Mouse (Mus musculus): ENCODE results near the gene Tufm. TPM values are rescaled to one million over a fixed set of nuclear protein-coding genes. Genes with fewer than 3 reads are reported as not detected.

Gene Tufm
- not detected in 2 replicates for polyA plus RNA-seq (2012; ENCODE audit: insufficient read depth, insufficient read length, low replicate concordance, missing spikeins)

DNA sequence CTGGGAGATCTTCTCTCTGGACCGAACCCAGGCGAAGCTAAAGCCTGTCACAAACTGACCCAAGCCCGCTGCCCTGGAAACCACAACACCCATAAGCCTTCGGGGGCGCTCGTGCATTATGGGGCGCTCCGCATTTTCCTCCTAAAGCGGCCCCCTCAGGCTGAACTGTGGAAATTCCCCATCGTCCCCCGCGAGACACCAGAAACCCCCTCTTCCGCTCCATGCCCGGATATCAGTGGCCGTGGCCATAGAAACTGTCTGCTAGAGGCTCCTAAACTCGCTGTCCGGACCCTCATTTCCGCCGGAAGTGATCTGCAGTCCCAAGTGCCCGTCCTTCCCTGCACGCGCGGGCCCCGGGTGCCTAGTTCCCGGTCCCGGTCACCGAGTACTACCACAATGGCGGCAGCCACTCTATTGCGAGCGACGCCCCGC is at the start of gene Tufm:
TSS of gene Tufm (plus strand) at position 310 of the 432 bp plus-strand sequence.
- under 1% methylated on average over 32 of the region's 32 CpGs for WGBS
- Histone ChIP-seq H3K4me3 (ENCODE audit: insufficient read depth, low read depth, low read length) (peak within 1 kb of the TSS; percentile 74), H3K4me1 (ENCODE audit: control insufficient read depth, insufficient read depth, low read length) (peaks cover 9% of the 10 kb centered on the region), H3K27ac (ENCODE audit: insufficient read depth, low read depth, low read length) (peak within 1 kb of the TSS; percentile 52)
- TF ChIP-seq POLR2A (IDR thresholded peaks at IDR 0.05; ENCODE audit: insufficient read depth, low read depth, low read length) (0 out of 2 replicates have a peak, but pooled peaks have one; percentile 51), CTCF (IDR thresholded peaks at IDR 0.05; ENCODE audit: insufficient read depth, low read depth, low read length) (no peak)

DNA sequence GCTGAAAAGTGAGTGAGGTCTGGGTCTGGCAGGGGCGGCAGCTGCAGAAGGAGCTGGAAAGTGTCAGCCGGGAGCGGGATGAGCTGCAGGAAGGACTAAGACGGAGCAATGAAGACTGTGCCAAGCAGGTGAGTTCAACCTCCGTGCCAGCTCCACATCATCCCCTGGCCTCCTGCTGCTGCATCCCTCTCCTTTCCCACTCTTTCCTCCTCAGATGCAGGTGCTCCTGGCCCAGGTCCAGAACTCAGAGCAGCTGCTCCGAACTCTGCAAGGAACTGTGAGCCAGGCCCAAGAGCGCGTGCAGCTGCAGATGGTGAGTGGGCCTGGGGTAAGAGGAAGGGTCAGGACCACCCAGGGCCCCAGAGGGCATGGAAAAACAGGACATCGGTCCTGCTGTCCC is 47.0 kb upstream of the Tufm start:
- no peak for TF ChIP-seq CTCF (IDR thresholded peaks at IDR 0.05; ENCODE audit: insufficient read depth, low read depth, low read length)
- TF ChIP-seq POLR2A (IDR thresholded peaks at IDR 0.05; ENCODE audit: insufficient read depth, low read depth, low read length): no peak
- 65% methylated on average over 9 of the region's 9 CpGs for WGBS
- Histone ChIP-seq H3K4me1 (ENCODE audit: control insufficient read depth, insufficient read depth, low read length) (0 out of 2 replicates have a peak, but pooled peaks cover 3% of the 10 kb centered on the region), H3K27ac (ENCODE audit: insufficient read depth, low read depth, low read length) (no peak overlapping the region), H3K4me3 (ENCODE audit: insufficient read depth, low read depth, low read length) (no peak overlapping the region)

DNA sequence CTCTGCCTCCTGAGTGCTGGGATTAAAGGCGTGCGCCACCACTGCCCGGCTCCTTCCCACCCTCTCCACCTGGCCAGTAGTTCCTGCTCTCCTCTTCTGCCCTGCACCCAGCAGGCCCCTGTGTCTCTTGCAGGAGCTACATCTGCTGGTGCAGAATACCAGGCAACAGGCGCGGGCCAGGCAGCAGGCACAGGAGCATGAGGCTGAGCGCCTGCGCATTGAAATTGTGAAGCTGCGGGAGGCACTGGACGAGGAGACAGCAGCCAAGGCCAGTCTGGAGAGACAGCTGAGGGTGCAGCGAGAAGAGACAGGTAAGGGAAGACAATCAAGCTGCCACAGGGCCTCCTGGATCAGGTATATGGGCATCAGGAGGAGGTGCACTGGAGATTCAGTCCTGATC is 43.2 kb upstream of the Tufm start:
- 96% methylated on average over 10 of the region's 10 CpGs for WGBS
- TF ChIP-seq CTCF (IDR thresholded peaks at IDR 0.05; ENCODE audit: insufficient read depth, low read depth, low read length): no peak
- no peak for TF ChIP-seq POLR2A (IDR thresholded peaks at IDR 0.05; ENCODE audit: insufficient read depth, low read depth, low read length)
- no peaks in the 10 kb centered on the region for H3K4me1 ChIP-seq (ENCODE audit: control insufficient read depth, insufficient read depth, low read length)
- H3K4me3 ChIP-seq (ENCODE audit: insufficient read depth, low read depth, low read length): no peak overlapping the region
- H3K27ac ChIP-seq (ENCODE audit: insufficient read depth, low read depth, low read length): no peak overlapping the region

DNA sequence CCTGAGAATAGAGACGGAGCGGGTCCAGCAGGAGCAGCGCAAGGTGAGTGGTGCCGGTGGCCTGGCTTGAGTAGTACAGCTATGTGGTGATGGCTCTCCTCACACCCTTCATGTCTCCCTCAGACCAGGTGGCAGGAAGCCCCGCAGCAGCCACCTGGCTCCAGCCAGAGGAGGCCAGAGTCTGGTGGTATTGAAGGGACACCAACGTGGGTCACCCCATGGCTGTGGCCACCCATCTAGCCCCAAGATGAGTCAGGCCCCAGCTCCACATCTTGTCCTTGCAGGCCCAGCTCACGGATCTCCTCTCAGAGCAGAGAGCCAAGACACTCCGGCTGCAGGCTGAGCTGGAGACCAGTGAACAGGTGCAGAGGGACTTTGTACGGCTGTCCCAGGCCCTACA is 42.6 kb upstream of the Tufm start:
- H3K4me1 ChIP-seq (ENCODE audit: control insufficient read depth, insufficient read depth, low read length): no peaks in the 10 kb centered on the region
- H3K4me3 ChIP-seq (ENCODE audit: insufficient read depth, low read depth, low read length): no peak overlapping the region
- TF ChIP-seq CTCF (IDR thresholded peaks at IDR 0.05; ENCODE audit: insufficient read depth, low read depth, low read length) (no peak), POLR2A (IDR thresholded peaks at IDR 0.05; ENCODE audit: insufficient read depth, low read depth, low read length) (no peak)
- no peak overlapping the region for H3K27ac ChIP-seq (ENCODE audit: insufficient read depth, low read depth, low read length)
- WGBS: 94% methylated on average over 9 of the region's 9 CpGs

DNA sequence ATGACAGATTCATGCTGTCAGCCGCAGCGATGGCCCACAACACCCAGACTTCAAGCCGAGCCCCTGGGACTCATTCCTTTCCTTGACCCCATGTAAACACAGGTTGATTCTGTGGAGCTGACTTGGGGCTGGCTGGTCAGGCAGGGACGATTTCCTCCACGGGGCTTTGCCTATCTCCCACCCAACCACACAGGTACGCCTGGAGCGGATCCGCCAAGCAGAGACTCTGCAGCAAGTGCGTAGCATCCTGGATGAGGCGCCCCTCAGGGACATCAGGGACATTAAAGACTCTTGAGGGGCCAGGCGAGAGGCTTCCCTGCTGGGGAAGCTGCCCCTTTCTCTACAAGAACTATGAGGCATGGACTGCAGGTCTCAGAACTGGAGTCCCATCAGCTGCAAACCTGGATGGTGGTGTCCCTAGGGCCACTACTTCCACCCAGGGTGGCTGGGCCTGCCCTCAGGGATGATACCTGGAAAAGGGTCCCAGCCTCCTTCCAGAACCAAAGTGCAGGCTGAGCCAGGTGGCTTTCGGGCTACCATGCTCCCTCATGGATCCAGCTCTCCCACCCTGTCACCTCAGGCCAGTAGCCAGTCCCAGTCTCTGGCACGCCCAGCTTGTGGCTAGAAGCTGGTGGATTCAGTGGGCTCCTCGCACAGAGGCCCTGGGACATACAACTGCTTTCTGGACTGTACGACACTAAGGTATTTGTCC is 41.9 kb upstream of the Tufm start:
- WGBS: 95% methylated on average over 15 of the region's 15 CpGs
- Histone ChIP-seq H3K4me1 (ENCODE audit: control insufficient read depth, insufficient read depth, low read length) (no peaks in the 10 kb centered on the region), H3K27ac (ENCODE audit: insufficient read depth, low read depth, low read length) (no peak overlapping the region), H3K4me3 (ENCODE audit: insufficient read depth, low read depth, low read length) (no peak overlapping the region)
- TF ChIP-seq CTCF (IDR thresholded peaks at IDR 0.05; ENCODE audit: insufficient read depth, low read depth, low read length) (no peak), POLR2A (IDR thresholded peaks at IDR 0.05; ENCODE audit: insufficient read depth, low read depth, low read length) (no peak)

DNA sequence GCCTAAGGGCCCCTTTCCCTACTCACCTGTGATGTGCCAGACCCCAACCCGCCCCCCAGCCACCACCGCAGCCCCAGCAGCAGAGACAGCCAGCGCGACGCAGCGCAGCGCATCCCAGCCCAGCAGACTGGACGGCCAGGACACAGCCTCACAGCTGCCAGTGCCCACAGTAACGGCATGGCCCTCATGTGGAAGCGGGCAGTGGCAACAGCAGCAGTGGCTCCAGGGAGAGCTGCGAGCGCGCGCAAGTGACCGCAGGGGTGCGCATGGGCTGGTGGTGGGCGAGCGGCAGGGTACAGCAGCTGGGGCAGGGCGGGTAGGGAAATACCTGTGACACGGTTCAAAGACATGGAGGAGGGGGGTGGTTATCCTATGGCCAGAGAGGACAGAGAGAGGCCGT is 40.9 kb upstream of the Tufm start:
- 93% methylated on average over 21 of the region's 21 CpGs for WGBS

DNA sequence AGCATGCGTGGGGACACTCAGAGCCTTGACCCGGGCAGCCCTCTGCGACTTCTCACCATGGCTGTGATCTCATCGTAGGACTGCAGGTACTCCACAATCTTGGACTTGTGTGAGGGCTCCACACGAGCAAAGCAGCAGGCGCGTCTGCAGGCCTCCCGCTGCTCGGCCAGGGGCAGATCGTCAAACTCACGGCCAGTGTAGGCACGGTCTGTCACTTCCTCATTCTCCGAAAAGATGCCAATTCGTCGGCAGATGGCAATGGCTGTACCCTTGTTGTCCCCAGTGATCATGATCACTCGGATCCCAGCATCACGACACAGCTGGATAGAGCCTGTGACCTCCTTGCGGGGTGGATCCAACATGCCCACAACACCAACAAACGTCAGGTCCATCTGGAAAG is 38.7 kb upstream of the Tufm start:
- H3K27ac ChIP-seq (ENCODE audit: insufficient read depth, low read depth, low read length): no peak overlapping the region

More for the DNA sequence above, 40.9 kb upstream of the Tufm start:
- Histone ChIP-seq H3K4me3 (ENCODE audit: insufficient read depth, low read depth, low read length) (no peak overlapping the region), H3K27ac (ENCODE audit: insufficient read depth, low read depth, low read length) (no peak overlapping the region), H3K4me1 (ENCODE audit: control insufficient read depth, insufficient read depth, low read length) (no peaks in the 10 kb centered on the region)
- no peak for TF ChIP-seq POLR2A (IDR thresholded peaks at IDR 0.05; ENCODE audit: insufficient read depth, low read depth, low read length)
- TF ChIP-seq CTCF (IDR thresholded peaks at IDR 0.05; ENCODE audit: insufficient read depth, low read depth, low read length): no peak

DNA sequence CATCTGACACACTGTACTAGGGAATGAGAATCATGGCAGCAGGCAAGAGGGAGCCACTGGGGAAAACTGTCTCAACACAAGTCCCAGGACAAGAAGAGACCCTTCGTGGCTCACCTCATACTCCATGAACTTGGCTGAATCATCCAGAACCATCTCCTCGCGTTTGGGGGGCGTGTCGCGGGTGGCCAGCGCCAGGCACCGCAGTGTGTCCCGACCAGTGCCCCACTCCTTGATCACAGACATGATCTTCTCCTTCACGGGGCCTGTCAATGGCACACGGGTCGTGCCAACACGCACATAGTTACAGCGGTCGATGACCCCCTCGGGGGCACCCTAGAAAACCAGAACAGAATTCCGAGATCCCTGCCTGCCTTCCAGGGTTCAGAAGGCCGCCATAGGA is 37.2 kb upstream of the Tufm start:
- no peak overlapping the region for H3K4me3 ChIP-seq (ENCODE audit: insufficient read depth, low read depth, low read length)
- H3K4me1 ChIP-seq (ENCODE audit: control insufficient read depth, insufficient read depth, low read length): no peaks in the 10 kb centered on the region
- no peak overlapping the region for H3K27ac ChIP-seq (ENCODE audit: insufficient read depth, low read depth, low read length)
- no peak for TF ChIP-seq POLR2A (IDR thresholded peaks at IDR 0.05; ENCODE audit: insufficient read depth, low read depth, low read length)
- TF ChIP-seq CTCF (IDR thresholded peaks at IDR 0.05; ENCODE audit: insufficient read depth, low read depth, low read length): no peak
- 92% methylated on average over 18 of the region's 18 CpGs for WGBS

More for the DNA sequence above, 38.7 kb upstream of the Tufm start:
- Histone ChIP-seq H3K4me3 (ENCODE audit: insufficient read depth, low read depth, low read length) (no peak overlapping the region), H3K4me1 (ENCODE audit: control insufficient read depth, insufficient read depth, low read length) (no peaks in the 10 kb centered on the region)
- 92% methylated on average over 19 of the region's 19 CpGs for WGBS
- TF ChIP-seq POLR2A (IDR thresholded peaks at IDR 0.05; ENCODE audit: insufficient read depth, low read depth, low read length) (no peak), CTCF (IDR thresholded peaks at IDR 0.05; ENCODE audit: insufficient read depth, low read depth, low read length) (no peak)

DNA sequence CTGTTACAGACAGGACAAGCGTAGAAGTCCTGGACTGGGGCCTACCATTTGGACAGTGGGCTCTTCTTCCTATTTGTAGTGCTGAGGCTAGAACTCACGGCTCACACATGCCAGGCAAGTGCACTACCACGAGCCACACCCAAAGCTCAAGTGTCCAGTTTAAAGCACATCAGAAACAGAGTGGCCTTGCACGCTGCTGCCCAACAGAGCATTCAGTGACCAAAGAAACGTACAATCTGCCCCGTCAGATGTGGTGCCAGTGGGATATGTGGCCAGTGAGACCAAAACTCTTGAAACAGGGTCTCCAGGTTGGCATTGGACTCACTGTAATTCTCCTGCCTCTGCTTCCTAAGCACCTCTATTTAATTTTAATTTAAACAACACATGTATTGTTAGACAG is 36.5 kb upstream of the Tufm start:
- Histone ChIP-seq H3K4me3 (ENCODE audit: insufficient read depth, low read depth, low read length) (no peak overlapping the region), H3K27ac (ENCODE audit: insufficient read depth, low read depth, low read length) (no peak overlapping the region), H3K4me1 (ENCODE audit: control insufficient read depth, insufficient read depth, low read length) (no peaks in the 10 kb centered on the region)
- no peak for TF ChIP-seq CTCF (IDR thresholded peaks at IDR 0.05; ENCODE audit: insufficient read depth, low read depth, low read length)
- TF ChIP-seq POLR2A (IDR thresholded peaks at IDR 0.05; ENCODE audit: insufficient read depth, low read depth, low read length): no peak
- 87% methylated on average over 6 of the region's 6 CpGs for WGBS
